Mouse (Mus musculus): ENCODE measurements around the gene Gdnf. TPM values are rescaled to one million over a fixed set of nuclear protein-coding genes. Genes with fewer than 3 reads are reported as not detected.

The Gdnf gene
- total and polyA plus RNA-seq, 3 experiments, result not detected

- H3K79me2 ChIP-seq (replicated peaks; ENCODE audit: control insufficient read depth, extremely low read depth, insufficient read depth, poor library complexity, severe bottlenecking), result no peaks in the 10 kb centered on the region
- H3K36me3 ChIP-seq (replicated peaks in 1 of 2; ENCODE audit: control insufficient read depth in 1 of 2, insufficient read depth in 1 of 2, low read length in 1 of 2), result no peaks in the 10 kb centered on the region
- peak; percentile 11 for DNase-seq (ENCODE audit: extremely low read depth)
- no peaks in the 10 kb centered on the region for H3K4me1 ChIP-seq (ENCODE audit: control insufficient read depth in 1 of 2, insufficient read depth in 2 of 2)
- in situ Hi-C loops (cut with MboI; ENCODE audit: low pct_ligation_motif_present, low pct_unique_long_range_greater_than_20kb, low sequenced_read_pairs) (loop anchor here (25.0 kb wide), 1 partner anchor 351 kb away; no protein-coding TSS in a partner anchor), dilution Hi-C loops (cut with MboI; ENCODE audit: extremely low pct_ligation_motif_present, extremely low pct_unique_long_range_greater_than_20kb, low sequenced_read_pairs) (no loop called here)
- TF ChIP-seq ZC3H11A (IDR thresholded peaks at IDR 0.05; ENCODE audit: low read depth, low read length) (no peak), POLR2A (IDR thresholded peaks at IDR 0.05; ENCODE audit: low read depth, low read length) (no peak), CTCF (conservative IDR thresholded peaks at IDR 0.05 in 1 of 2, IDR thresholded peaks at IDR 0.05 in 1 of 2; ENCODE audit: low read depth in 2 of 2, low read length in 2 of 2) (peak in 1 of 2 experiments; percentile 56; a peak in 2 of 4 replicates), RAD21 (IDR thresholded peaks at IDR 0.05; ENCODE audit: low read depth, low read length) (peak; percentile 46), CHD2 (IDR thresholded peaks at IDR 0.05; ENCODE audit: low read length) (no peak), ELF1 (IDR thresholded peaks at IDR 0.05; ENCODE audit: low read depth, low read length) (no peak), CHD1 (IDR thresholded peaks at IDR 0.05; ENCODE audit: low read depth, low read length) (no peak), TBP (conservative IDR thresholded peaks at IDR 0.05; ENCODE audit: low read depth, low read length) (no peak), JUND (conservative IDR thresholded peaks at IDR 0.05; ENCODE audit: low read depth, low read length) (no peak), ZNF384 (IDR thresholded peaks at IDR 0.05; ENCODE audit: low read depth, low read length) (no peak), SMC3 (IDR thresholded peaks at IDR 0.05; ENCODE audit: low read depth, low read length) (peak; percentile 51)
- no peak overlapping the region for H3K4me2 ChIP-seq (ENCODE audit: insufficient read depth, low read depth, poor library complexity, severe bottlenecking)
- no peak overlapping the region for H3K4me3 ChIP-seq (replicated peaks in 1 of 3; ENCODE audit: low read depth in 2 of 3, low read length in 2 of 3, poor library complexity in 1 of 3)
- H3K9ac ChIP-seq (ENCODE audit: insufficient read depth, low read depth), result no peak overlapping the region
- no peaks in the 10 kb centered on the region for H3K27me3 ChIP-seq (replicated peaks)
- no peaks in the 10 kb centered on the region for H3K9me3 ChIP-seq (replicated peaks; ENCODE audit: low read length)
- H3K27ac ChIP-seq (ENCODE audit: insufficient read depth, low read depth), result no peak overlapping the region
These were observed 2.4 kb downstream of the Gdnf start for GRCm38 (mm10) chr15:7812872-7813530.

GRCm38 (mm10) chr15:7813531-7814370, 3.1 kb downstream of the Gdnf start:
- Histone ChIP-seq H3K27me3 (replicated peaks) (no peaks in the 10 kb centered on the region), H3K79me2 (replicated peaks; ENCODE audit: control insufficient read depth, extremely low read depth, insufficient read depth, poor library complexity, severe bottlenecking) (no peaks in the 10 kb centered on the region), H3K4me3 (replicated peaks in 1 of 3; ENCODE audit: low read depth in 2 of 3, low read length in 2 of 3, poor library complexity in 1 of 3) (no peak overlapping the region), H3K36me3 (replicated peaks in 1 of 2; ENCODE audit: control insufficient read depth in 1 of 2, insufficient read depth in 1 of 2, low read length in 1 of 2) (no peaks in the 10 kb centered on the region), H3K9ac (ENCODE audit: insufficient read depth, low read depth) (no peak overlapping the region), H3K9me3 (replicated peaks; ENCODE audit: low read length) (no peaks in the 10 kb centered on the region), H3K4me2 (ENCODE audit: insufficient read depth, low read depth, poor library complexity, severe bottlenecking) (no peak overlapping the region), H3K27ac (ENCODE audit: insufficient read depth, low read depth) (no peak overlapping the region), H3K4me1 (ENCODE audit: control insufficient read depth in 1 of 2, insufficient read depth in 2 of 2) (no peaks in the 10 kb centered on the region)
- TF ChIP-seq IRF4 (IDR thresholded peaks at IDR 0.05; ENCODE audit: low read depth, low read length) (no peak), SIN3A (IDR thresholded peaks at IDR 0.05; ENCODE audit: low read length) (no peak), E2F4 (IDR thresholded peaks at IDR 0.05; ENCODE audit: insufficient replicate concordance, low read depth, low read length) (no peak), TCF12 (IDR thresholded peaks at IDR 0.05; ENCODE audit: low read depth, low read length) (no peak), EP300 (IDR thresholded peaks at IDR 0.05; ENCODE audit: low read length) (no peak), USF2 (conservative IDR thresholded peaks at IDR 0.05; ENCODE audit: low read depth, low read length) (no peak), MYC (IDR thresholded peaks at IDR 0.05; ENCODE audit: low read depth, low read length) (no peak), NELFE (IDR thresholded peaks at IDR 0.05; ENCODE audit: low read depth, low read length) (no peak), MXI1 (IDR thresholded peaks at IDR 0.05; ENCODE audit: low read depth, low read length) (no peak), RCOR1 (conservative IDR thresholded peaks at IDR 0.05; ENCODE audit: low read depth, low read length) (no peak), HCFC1 (IDR thresholded peaks at IDR 0.05; ENCODE audit: low read depth, low read length) (no peak), KAT2A (IDR thresholded peaks at IDR 0.05; ENCODE audit: insufficient replicate concordance, low read length) (no peak), PAX5 (IDR thresholded peaks at IDR 0.05; ENCODE audit: low read length) (no peak), MAX (IDR thresholded peaks at IDR 0.05; ENCODE audit: low read length) (no peak), MAFK (IDR thresholded peaks at IDR 0.05; ENCODE audit: insufficient replicate concordance, low read length) (no peak), RAD21 (IDR thresholded peaks at IDR 0.05; ENCODE audit: low read depth, low read length) (no peak), ZNF384 (IDR thresholded peaks at IDR 0.05; ENCODE audit: low read depth, low read length) (no peak)
- in situ Hi-C loops (cut with MboI; ENCODE audit: low pct_ligation_motif_present, low pct_unique_long_range_greater_than_20kb, low sequenced_read_pairs) (loop anchor here (25.0 kb wide), 1 partner anchor 351 kb away; no protein-coding TSS in a partner anchor), dilution Hi-C loops (cut with MboI; ENCODE audit: extremely low pct_ligation_motif_present, extremely low pct_unique_long_range_greater_than_20kb, low sequenced_read_pairs) (no loop called here)
- no peak for DNase-seq (ENCODE audit: extremely low read depth)
